Mouse (Mus musculus) forebrain, embryonic 14.5 days (tissue): ENCODE measurements around the gene Ndufa4l2. TPM values are rescaled to one million over a fixed set of nuclear protein-coding genes. Genes with fewer than 3 reads are reported as not detected.

Experiments
- ATAC-seq: fragments of 200-750 bp; cut with Nextera tagmentation; 2 replicates; pipeline ENCODE4 v1.8.0; 2017; ENCODE audit warnings: mild to moderate bottlenecking, moderate library complexity
- DNase-seq: peaks from one replicate; pipeline ENCODE4 v3.0.0-alpha.2; 2015; ENCODE audit warnings: low spot score
- H3K27ac ChIP-seq: fragments of 300-500 bp; sonication (generic); 2 replicates; pipeline ENCODE4 v1.5.1; 2014; ENCODE audit warnings: low read depth, mild to moderate bottlenecking, control low read depth, low read length, moderate library complexity
- H3K27me3 ChIP-seq: fragments of 300-500 bp; sonication (generic); replicated peaks from 2 replicates; pipeline ENCODE4 v1.6.1; 2014; ENCODE audit warnings: low read length, control low read depth, mixed read lengths; ENCODE audit not compliant: control insufficient read depth, insufficient read depth
- H3K36me3 ChIP-seq: fragments of 300-500 bp; sonication (generic); 2 replicates; pipeline ENCODE4 v1.6.1; 2014; ENCODE audit warnings: low read length, control low read depth; ENCODE audit not compliant: control insufficient read depth, insufficient read depth
- H3K4me1 ChIP-seq: fragments of 300-500 bp; sonication (generic); 2 replicates; pipeline ENCODE4 v1.6.1; 2014; ENCODE audit warnings: antibody characterized with exemption, low read length, control low read depth; ENCODE audit not compliant: control insufficient read depth, insufficient read depth
- H3K4me2 ChIP-seq: fragments of 300-500 bp; sonication (generic); 2 replicates; pipeline ENCODE4 v1.6.1; 2014; ENCODE audit warnings: mild to moderate bottlenecking, control low read depth, low read length
- H3K4me3 ChIP-seq: fragments of 300-500 bp; sonication (generic); 2 replicates; pipeline ENCODE4 v1.5.1; 2014; ENCODE audit warnings: low read depth, low read length, control low read depth
- H3K9ac ChIP-seq: fragments of 300-500 bp; sonication (generic); 2 replicates; pipeline ENCODE4 v1.6.1; 2014; ENCODE audit warnings: mild to moderate bottlenecking, low read length, control low read depth, moderate library complexity
- H3K9me3 ChIP-seq: fragments of 300-500 bp; sonication (generic); replicated peaks from 2 replicates; pipeline ENCODE4 v1.6.1; 2016; ENCODE audit warnings: low read length, control low read depth, mixed read lengths; ENCODE audit not compliant: control insufficient read depth
- WGBS: fragments of 180-500 bp; shearing (Covaris S2); extraction: QIAGEN DNeasy Blood & Tissue Kit; methylation state at CpG from one replicate; pipeline ENCODE4 v1.1.7; 2014; 5-methylcytosine and 5-hydroxymethylcytosine counted together
- polyA plus RNA-seq: library from polyadenylated mRNA; unstranded; fragments of >200 nt; fragmentation: Nextera tagmentation; extraction: Ambion mirVana; gene quantifications from 2 replicates; pipeline ENCODE4 v1.2.1, GENCODE M21; 2014

Ndufa4l2 gene
- polyA plus RNA-seq = 12.5 and 17.2 TPM in 2 replicates

DNA sequence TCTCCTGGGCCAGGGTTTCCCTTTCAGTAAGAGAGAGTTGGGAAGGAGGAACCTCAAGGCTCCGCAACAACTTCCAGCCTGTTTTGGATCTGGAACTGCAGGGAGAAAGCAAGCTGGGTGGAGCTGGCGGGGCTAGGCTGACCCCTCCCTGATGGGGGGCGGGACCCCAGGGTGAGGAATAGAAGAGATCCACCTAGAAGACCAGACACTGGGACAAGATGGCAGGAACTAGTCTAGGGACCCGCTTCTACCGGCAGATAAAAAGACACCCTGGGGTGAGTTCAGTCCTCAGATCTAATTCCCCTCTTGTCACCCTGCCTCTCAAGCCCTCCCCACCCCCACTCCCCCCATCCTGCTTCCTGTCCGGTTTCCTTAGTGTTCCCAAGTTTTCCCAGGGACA lies at the start of gene Ndufa4l2:
TSS of gene Ndufa4l2 (plus strand) at position 204 of the 400 bp plus-strand sequence.
- H3K9ac ChIP-seq = peak within 1 kb of the TSS; percentile 10; the same call in 1 of the 2 replicates
- peaks cover 14% of the 10 kb centered on the region for H3K27me3 ChIP-seq
- peaks cover 21% of the 10 kb centered on the region for H3K36me3 ChIP-seq
- peak within 1 kb of the TSS; percentile 90 for H3K4me2 ChIP-seq
- WGBS = 18% methylated on average over 6 of the region's 6 CpGs
- H3K4me1 ChIP-seq = peaks cover 53% of the 10 kb centered on the region
- DNase-seq (no peak), ATAC-seq (no peak)
- H3K9me3 ChIP-seq = no peaks in the 10 kb centered on the region
- no peak within 1 kb of the TSS for H3K4me3 ChIP-seq
- no peak within 1 kb of the TSS; the same call in 1 of the 2 replicates for H3K27ac ChIP-seq

DNA sequence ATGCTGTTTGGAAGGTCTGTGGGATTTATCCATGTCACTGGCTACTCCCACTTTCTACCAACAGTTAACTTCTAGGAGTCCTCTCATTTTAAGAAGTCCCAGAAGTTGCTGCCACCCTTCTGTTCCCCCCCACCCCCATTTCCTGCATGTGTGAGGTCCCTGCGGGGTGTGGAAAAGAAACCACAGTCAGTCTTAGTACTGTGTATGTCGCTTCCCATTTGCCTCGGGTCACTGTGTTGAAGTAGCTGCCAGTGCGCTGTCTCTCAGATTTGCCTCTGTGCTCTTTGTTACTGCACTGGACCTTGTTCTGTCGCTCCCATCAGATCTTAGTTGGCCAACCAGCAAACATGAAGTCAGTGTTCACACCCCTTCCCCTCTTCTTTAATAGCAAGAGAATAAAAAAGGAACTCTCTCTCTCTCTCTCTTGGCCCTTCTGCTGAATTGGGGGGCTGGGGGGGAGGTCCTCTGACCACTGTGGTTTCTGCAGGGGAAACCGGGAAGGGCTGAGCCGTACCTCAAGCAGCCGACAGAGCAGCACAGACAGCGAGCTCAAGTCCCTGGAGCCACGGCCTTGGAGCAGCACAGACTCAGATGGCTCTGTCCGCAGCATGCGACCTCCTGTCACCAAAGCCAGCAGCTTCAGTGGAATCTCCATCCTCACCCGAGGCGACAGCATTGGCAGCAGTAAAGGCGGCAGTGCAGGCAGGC lies 43.3 kb upstream of the Ndufa4l2 start:
- H3K27me3 ChIP-seq = no peaks in the 10 kb centered on the region
- H3K27ac ChIP-seq = no peak overlapping the region
- H3K4me1 ChIP-seq = no peaks in the 10 kb centered on the region
- 83% methylated on average over 15 of the region's 15 CpGs for WGBS
- H3K9me3 ChIP-seq = no peaks in the 10 kb centered on the region
- ATAC-seq (no peak), DNase-seq (no peak)
- no peak overlapping the region for H3K4me2 ChIP-seq
- no peak overlapping the region for H3K4me3 ChIP-seq
- no peak overlapping the region for H3K9ac ChIP-seq
- H3K36me3 ChIP-seq = peaks cover 42% of the 10 kb centered on the region

DNA sequence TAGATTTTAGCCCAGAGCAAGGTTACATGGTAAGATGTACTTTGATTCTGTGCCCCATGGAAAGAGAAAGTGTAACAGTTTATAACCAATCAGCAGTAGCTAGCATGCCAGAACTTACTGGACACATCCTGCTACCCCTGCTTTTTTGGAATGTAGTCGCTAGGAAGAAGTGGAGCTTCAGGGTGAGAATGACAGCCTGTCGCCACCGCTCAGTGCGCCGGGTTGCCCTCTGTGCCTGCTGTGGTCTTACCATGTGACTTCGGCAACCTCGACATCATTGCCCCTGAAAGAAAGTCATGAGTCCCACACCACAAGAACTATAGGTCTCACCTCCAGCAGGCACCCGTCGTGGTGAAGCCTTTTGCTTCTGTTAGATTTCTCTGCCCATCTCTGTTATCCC lies 42.0 kb upstream of the Ndufa4l2 start:
- H3K4me1 ChIP-seq = no peaks in the 10 kb centered on the region
- H3K9me3 ChIP-seq = no peaks in the 10 kb centered on the region
- no peaks in the 10 kb centered on the region for H3K27me3 ChIP-seq
- DNase-seq (no peak), ATAC-seq (no peak)
- H3K4me3 ChIP-seq = no peak overlapping the region
- H3K27ac ChIP-seq = no peak overlapping the region
- H3K9ac ChIP-seq = no peak overlapping the region
- H3K4me2 ChIP-seq = no peak overlapping the region
- peaks cover 51% of the 10 kb centered on the region for H3K36me3 ChIP-seq
- WGBS = 90% methylated on average over 9 of the region's 9 CpGs

DNA sequence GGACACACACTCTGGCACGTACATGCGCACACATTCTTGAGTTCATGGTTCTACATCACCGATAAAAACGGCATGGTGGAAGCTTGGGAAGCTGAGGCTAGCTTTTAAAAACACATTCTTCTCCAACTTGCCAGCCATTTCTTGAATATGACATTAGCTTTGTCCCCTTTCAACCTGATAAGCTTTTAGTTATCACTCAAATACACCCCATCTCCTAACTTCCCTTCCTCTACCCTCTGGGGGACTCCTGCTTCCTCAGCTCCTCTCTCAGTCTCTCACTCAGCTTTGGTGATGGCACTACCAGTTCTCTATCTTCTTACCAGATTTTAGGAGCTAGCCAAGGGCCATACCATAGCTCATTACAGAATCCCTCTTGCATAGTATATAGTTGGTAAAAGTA lies 39.6 kb upstream of the Ndufa4l2 start:
- no peak for DNase-seq
- H3K27me3 ChIP-seq = no peaks in the 10 kb centered on the region
- H3K9ac ChIP-seq = no peak overlapping the region
- no peak overlapping the region for H3K4me3 ChIP-seq
- no peak overlapping the region for H3K27ac ChIP-seq
- H3K9me3 ChIP-seq = no peaks in the 10 kb centered on the region
- ATAC-seq = no peak
- H3K4me1 ChIP-seq = no peaks in the 10 kb centered on the region
- 94% methylated on average over 4 of the region's 4 CpGs for WGBS
- no peak overlapping the region for H3K4me2 ChIP-seq
- peaks cover 54% of the 10 kb centered on the region for H3K36me3 ChIP-seq

DNA sequence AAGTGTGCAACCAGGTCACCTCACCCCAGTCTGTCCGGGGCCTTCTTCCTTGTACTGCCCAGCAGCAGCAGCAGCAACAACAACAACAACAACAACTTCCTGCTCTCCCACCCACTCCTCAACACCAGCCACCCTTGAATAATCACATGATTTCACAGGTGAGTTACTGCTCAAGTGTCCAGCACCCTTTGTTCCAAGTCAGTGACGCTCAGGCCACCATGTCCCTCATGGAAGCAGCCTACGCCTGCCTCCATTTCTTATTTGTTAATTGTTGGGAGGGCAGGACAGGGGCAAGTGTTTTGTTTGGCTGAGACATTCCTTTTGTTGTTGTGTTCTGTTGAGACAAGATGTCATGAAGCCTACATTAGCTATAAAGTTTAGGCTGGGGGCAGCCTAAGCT lies 38.2 kb upstream of the Ndufa4l2 start:
- no peaks in the 10 kb centered on the region for H3K4me1 ChIP-seq
- no peaks in the 10 kb centered on the region for H3K27me3 ChIP-seq
- H3K9ac ChIP-seq = no peak overlapping the region
- H3K4me3 ChIP-seq = no peak overlapping the region
- no peak for DNase-seq
- ATAC-seq = no peak
- H3K9me3 ChIP-seq = no peaks in the 10 kb centered on the region
- 88% methylated on average over 3 of the region's 3 CpGs for WGBS
- H3K27ac ChIP-seq = no peak overlapping the region
- H3K4me2 ChIP-seq = no peak overlapping the region
- H3K36me3 ChIP-seq = peaks cover 53% of the 10 kb centered on the region

DNA sequence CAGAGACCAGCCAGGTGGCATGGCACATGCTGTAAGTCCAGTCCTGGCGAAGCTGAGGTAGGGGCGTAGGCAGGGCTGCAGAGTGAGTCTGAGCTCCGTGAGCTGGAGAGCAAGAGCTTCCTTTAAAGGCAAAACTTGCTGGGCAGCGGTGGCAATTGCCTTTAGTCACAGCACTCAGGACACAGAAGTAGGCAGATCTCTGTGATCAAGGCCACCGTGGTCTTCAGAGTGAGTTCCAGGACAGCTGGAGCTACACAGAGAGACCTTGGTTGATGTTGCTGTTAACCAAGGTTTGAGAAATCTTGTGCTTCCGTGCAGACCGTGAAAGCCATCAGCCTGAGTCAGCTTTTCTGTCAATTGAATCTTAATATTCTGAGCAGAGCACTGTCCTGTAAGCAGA lies 37.5 kb upstream of the Ndufa4l2 start:
- no peak for ATAC-seq
- Histone ChIP-seq H3K27ac (no peak overlapping the region), H3K4me2 (no peak overlapping the region), H3K4me3 (no peak overlapping the region), H3K9me3 (no peaks in the 10 kb centered on the region), H3K27me3 (no peaks in the 10 kb centered on the region), H3K9ac (no peak overlapping the region), H3K4me1 (no peaks in the 10 kb centered on the region), H3K36me3 (peaks cover 47% of the 10 kb centered on the region)
- WGBS = 90% methylated on average over 7 of the region's 7 CpGs
- no peak for DNase-seq

DNA sequence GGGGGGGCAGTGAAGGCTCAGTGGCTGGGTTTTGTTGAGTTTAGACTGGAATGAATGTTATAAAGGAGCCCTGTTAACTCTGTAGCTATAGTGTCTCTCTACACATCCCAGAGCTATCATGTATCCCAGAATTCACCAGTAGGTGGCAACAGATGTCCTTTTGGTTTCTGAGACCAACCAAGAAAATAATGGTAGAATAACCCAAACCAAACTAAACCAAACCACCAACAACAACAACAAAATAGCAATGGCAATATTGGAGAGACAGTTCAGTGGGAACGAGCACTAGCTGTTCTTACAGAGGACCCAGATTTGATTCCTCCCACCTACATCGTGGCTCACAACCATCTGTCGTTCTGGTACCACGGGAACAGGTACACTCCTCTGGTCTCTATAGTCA lies 35.6 kb upstream of the Ndufa4l2 start:
- Histone ChIP-seq H3K9me3 (no peaks in the 10 kb centered on the region), H3K4me2 (no peak overlapping the region), H3K9ac (no peak overlapping the region), H3K4me1 (no peaks in the 10 kb centered on the region), H3K4me3 (no peak overlapping the region), H3K27me3 (no peaks in the 10 kb centered on the region), H3K27ac (no peak overlapping the region), H3K36me3 (peaks cover 58% of the 10 kb centered on the region)
- ATAC-seq (no peak), DNase-seq (peak; percentile 73)
- WGBS = 93% methylated on average over 4 of the region's 4 CpGs

DNA sequence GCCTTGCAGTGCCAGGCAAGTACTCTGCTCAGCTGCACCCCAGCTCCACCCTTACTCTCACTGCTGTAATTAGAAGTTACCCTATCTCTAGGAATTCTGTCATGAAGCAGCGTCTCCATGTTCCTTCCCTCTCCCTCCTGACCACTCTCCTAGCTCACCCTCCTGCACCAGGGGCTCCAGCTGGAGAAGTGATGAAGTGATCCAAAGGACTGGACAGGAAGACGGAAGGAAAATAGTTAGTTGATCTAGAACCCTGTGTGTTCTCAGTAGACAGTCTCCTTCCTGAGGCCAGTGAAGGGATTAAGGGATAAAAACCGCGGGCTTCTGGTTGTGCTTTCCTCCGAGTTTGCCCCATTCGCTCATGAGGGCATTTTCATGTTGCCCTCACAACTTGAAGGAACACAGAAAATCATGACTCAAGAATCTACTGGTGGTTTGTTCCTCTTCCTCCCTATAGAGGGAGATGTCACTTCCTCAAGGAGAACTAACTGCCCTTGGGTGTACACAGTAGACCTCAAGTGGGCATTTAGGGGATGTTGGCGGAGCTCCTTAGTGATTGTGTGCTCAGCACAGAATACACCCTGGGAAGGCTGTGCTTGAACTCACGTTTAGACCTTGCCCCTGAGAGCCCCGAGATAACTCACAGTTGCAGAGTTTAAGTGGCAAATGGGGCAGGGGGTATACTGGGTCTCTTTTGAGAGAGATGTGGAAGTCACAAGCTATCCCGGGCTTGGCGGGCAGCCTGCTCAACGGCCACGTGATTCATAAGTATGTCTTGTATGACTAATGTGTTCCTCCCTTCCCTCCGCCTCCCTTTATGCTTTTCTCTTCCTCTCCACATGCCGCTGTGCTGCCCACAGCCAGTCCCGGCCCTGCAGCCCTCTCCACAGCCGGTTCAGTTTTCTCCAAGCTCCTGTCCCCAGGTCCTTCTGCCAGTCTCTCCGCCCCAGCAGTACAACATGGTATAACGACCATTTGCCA lies 33.6 kb upstream of the Ndufa4l2 start:
- Histone ChIP-seq H3K36me3 (peaks cover 63% of the 10 kb centered on the region), H3K9me3 (no peaks in the 10 kb centered on the region)
- WGBS = 86% methylated on average over 19 of the region's 19 CpGs

DNA sequence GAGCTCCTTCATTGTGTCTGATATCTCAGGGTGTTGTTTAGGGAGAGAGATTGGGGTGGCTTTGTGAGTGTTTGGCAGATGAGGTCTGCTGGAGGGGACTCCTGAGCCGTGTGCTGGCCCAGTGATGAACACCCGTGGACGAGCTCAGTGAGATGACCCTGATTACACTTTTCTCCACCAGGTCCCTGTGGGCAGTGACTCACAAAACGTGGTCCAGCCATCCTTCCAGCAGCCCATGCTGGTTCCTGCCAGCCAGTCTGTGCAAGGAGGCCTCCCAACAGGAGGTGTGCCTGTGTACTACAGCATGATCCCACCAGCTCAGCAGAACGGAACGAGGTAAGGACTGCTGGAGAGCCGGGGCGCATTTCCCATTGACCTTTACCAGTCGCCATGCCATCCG lies 29.5 kb upstream of the Ndufa4l2 start:
- Histone ChIP-seq H3K4me1 (no peaks in the 10 kb centered on the region), H3K36me3 (peaks cover 75% of the 10 kb centered on the region), H3K9ac (no peak overlapping the region), H3K4me2 (no peak overlapping the region), H3K9me3 (no peaks in the 10 kb centered on the region), H3K27ac (no peak overlapping the region), H3K4me3 (no peak overlapping the region), H3K27me3 (no peaks in the 10 kb centered on the region)
- no peak for DNase-seq
- no peak for ATAC-seq
- WGBS = 92% methylated on average over 10 of the region's 10 CpGs

More for the DNA sequence above, 33.6 kb upstream of the Ndufa4l2 start:
- no peaks in the 10 kb centered on the region for H3K27me3 ChIP-seq
- no peaks in the 10 kb centered on the region for H3K4me1 ChIP-seq
- H3K4me2 ChIP-seq = no peak overlapping the region
- H3K27ac ChIP-seq = no peak overlapping the region
- H3K4me3 ChIP-seq = no peak overlapping the region
- ATAC-seq (no peak), DNase-seq (no peak)
- no peak overlapping the region for H3K9ac ChIP-seq
